Mouse (Mus musculus) kidney, adult 2 months (tissue): ENCODE results near the gene Gprc5a. TPM values are rescaled to one million over a fixed set of nuclear protein-coding genes. Genes with fewer than 3 reads are reported as not detected.
A peak's percentile ranks its signal among the peaks of the same experiment; 100 is the strongest.

ENCODE experiments used
- DNase-seq: peaks from one replicate; pipeline ENCODE4 v3.0.0; 2021
- H3K27ac ChIP-seq: fragments of 200-500 bp; 2 replicates; pipeline ENCODE4 v1.5.1; 2012; ENCODE audit warnings: low read depth, low read length, control low read depth, inconsistent platforms; ENCODE audit not compliant: insufficient read depth
- H3K27me3 ChIP-seq: fragments of 200-500 bp; replicated peaks from 2 replicates; pipeline ENCODE4 v1.6.1; 2012; ENCODE audit warnings: mild to moderate bottlenecking, moderate library complexity, low read length, inconsistent platforms; ENCODE audit not compliant: control insufficient read depth, insufficient read depth
- H3K36me3 ChIP-seq: fragments of 200-500 bp; 2 replicates; pipeline ENCODE4 v1.6.1; 2012; ENCODE audit warnings: mild to moderate bottlenecking, moderate library complexity, low read length, inconsistent platforms; ENCODE audit not compliant: control insufficient read depth, insufficient read depth
- H3K4me1 ChIP-seq: fragments of 200-500 bp; 2 replicates; pipeline ENCODE4 v1.6.1; 2011; ENCODE audit warnings: low read length; ENCODE audit not compliant: control insufficient read depth, insufficient read depth
- H3K4me3 ChIP-seq: fragments of 200-500 bp; 2 replicates; pipeline ENCODE4 v1.5.1; 2011; ENCODE audit warnings: mild to moderate bottlenecking, low read depth, low read length, control low read depth; ENCODE audit not compliant: insufficient read depth
- CTCF ChIP-seq: fragments of 200-500 bp; conservative IDR thresholded peaks from 2 replicates; pipeline ENCODE4 v1.5.1; 2011; ENCODE audit warnings: low read depth, mild to moderate bottlenecking, control low read depth, low read length, moderate library complexity, mixed read lengths; ENCODE audit not compliant: insufficient read depth, insufficient read length
- POLR2A ChIP-seq: fragments of 200-500 bp; IDR thresholded peaks from one replicate; pipeline ENCODE4 v1.6.1; 2011; ENCODE audit warnings: low read depth, low read length, control low read depth
- WGBS: fragments of 180-500 bp; shearing (Covaris S2); methylation state at CpG from one replicate; pipeline ENCODE4 v1.1.7; 2018; 5-methylcytosine and 5-hydroxymethylcytosine counted together
- polyA plus RNA-seq: library from polyadenylated mRNA; depleted of rRNA; stranded (reverse); fragments of >200 nt; gene quantifications from 2 replicates; pipeline ENCODE4 v1.2.3, GENCODE M21; 2012

Gprc5a gene
- polyA plus RNA-seq, 1 experiment, result 4.3 TPM

GRCm38 (mm10) chr6:135069856-135070255 is 4.4 kb downstream of the Gprc5a start:
- 58% methylated on average over 6 of the region's 6 CpGs for WGBS
- Histone ChIP-seq H3K36me3 (no peaks in the 10 kb centered on the region), H3K4me1 (no peaks in the 10 kb centered on the region), H3K27me3 (no peaks in the 10 kb centered on the region), H3K27ac (no peak overlapping the region), H3K4me3 (no peak overlapping the region)
- DNase-seq, result no peak
- TF ChIP-seq POLR2A (no peak), CTCF (no peak)

DNA sequence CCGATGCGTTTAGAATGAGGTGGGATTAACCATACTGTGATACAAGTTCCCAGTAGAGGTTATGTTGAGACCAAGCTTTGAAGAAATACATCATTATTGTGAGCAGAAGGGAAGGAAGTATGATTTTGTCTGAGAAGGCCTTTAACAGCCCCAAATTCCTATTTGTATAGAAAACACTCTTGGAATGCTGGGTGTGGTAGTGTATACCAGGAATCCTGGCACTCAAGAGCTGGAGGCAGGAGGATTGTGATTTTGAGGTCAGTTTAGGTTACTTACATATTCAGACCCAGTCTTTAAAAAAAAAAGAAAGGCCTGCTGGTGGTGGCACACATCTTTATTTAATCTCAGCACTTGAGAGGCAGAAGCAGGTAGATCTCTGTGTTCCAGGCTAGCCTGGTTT is 4.9 kb downstream of the Gprc5a start:
- TF ChIP-seq CTCF (no peak), POLR2A (no peak)
- Histone ChIP-seq H3K36me3 (no peaks in the 10 kb centered on the region), H3K4me3 (no peak overlapping the region), H3K27me3 (no peaks in the 10 kb centered on the region), H3K4me1 (no peaks in the 10 kb centered on the region), H3K27ac (no peak overlapping the region)
- DNase-seq, result no peak
- 76% methylated on average over 2 of the region's 2 CpGs for WGBS

DNA sequence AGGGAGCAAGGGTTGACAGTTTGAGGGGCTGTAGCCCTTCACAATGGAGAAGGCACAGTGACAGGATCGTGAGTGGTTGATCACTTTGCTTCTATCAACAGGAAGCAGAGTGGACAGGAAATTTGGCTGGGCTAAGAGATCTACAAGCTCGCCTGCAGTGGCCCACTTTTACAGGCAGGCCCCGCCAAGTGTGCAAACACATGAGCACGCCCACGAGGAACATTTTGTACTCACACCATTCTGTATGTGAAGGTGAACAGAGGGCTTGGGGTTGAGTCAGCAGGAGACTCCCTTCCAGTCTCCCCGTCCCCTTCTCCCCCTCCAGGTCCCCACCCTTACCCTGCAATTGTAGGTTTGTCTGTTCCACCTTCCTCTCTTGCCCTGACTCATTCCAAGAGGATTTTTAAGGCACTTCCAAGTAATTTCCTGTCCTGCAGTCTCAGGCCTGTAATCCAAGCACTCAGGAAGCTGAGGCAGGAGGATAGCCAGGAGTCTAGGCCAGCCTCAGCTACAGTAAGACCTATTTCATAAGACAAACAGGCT is 9.0 kb downstream of the Gprc5a start:
- 74% methylated on average over 6 of the region's 6 CpGs for WGBS
- H3K27ac ChIP-seq, result no peak overlapping the region
- DNase-seq, result no peak
- H3K4me3 ChIP-seq, result no peak overlapping the region
- H3K27me3 ChIP-seq, result no peaks in the 10 kb centered on the region
- no peaks in the 10 kb centered on the region for H3K4me1 ChIP-seq
- no peaks in the 10 kb centered on the region for H3K36me3 ChIP-seq
- no peak for TF ChIP-seq CTCF
- TF ChIP-seq POLR2A, result no peak

DNA sequence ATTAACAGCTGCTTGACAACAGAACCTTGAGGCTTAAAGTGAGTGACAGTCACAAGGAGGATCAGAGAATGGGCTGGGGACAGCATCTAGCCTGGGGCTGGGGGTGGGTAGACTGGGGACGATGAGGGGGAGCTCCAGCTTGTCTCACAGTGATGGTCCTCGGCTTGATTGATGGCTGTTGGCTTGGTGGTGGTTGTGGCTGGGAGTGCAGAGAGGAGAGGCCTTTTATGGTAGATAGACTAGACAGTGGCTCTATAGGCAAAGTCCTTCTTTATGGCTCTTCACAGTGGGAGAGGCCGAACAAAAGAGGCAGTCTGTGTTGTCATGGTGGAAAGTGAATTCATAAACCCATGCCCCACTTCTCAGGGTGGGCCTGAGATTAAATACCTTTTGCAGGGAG is 10.8 kb downstream of the Gprc5a start:
- TF ChIP-seq CTCF (no peak), POLR2A (no peak)
- Histone ChIP-seq H3K36me3 (no peaks in the 10 kb centered on the region), H3K27ac (no peak overlapping the region), H3K27me3 (no peaks in the 10 kb centered on the region), H3K4me1 (no peaks in the 10 kb centered on the region), H3K4me3 (no peak overlapping the region)
- WGBS, result 67% methylated on average over 3 of the region's 3 CpGs
- DNase-seq, result no peak

DNA sequence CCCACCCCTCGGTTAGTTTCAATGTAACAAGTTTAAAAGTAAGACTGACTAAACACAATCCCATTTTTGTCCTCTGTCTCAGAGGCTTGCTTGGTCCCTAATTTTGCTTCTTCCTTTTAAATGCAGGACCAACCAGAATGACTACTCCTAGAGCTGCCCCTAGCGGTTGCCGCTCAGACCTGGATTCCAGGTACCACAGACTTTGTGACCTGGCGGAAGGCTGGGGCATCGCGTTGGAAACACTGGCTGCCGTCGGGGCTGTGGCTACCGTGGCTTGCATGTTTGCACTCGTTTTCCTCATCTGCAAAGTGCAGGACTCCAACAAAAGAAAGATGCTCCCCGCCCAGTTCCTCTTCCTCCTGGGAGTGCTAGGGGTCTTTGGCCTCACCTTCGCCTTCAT is 13.0 kb downstream of the Gprc5a start:
- H3K27me3 ChIP-seq, result no peaks in the 10 kb centered on the region
- no peaks in the 10 kb centered on the region for H3K36me3 ChIP-seq
- H3K4me3 ChIP-seq, result no peak overlapping the region
- no peak for TF ChIP-seq POLR2A
- TF ChIP-seq CTCF, result no peak
- DNase-seq, result no peak
- H3K4me1 ChIP-seq, result no peaks in the 10 kb centered on the region
- WGBS, result 70% methylated on average over 12 of the region's 12 CpGs
- no peak overlapping the region for H3K27ac ChIP-seq

- H3K4me1 ChIP-seq, result no peaks in the 10 kb centered on the region
- H3K4me3 ChIP-seq, result no peak overlapping the region
- DNase-seq, result no peak
- H3K27ac ChIP-seq, result no peak overlapping the region
- TF ChIP-seq CTCF (no peak), POLR2A (no peak)
- H3K27me3 ChIP-seq, result no peaks in the 10 kb centered on the region
- WGBS, result 79% methylated on average over 10 of the region's 10 CpGs
- H3K36me3 ChIP-seq, result no peaks in the 10 kb centered on the region
Observed at GRCm38 (mm10) chr6:135083991-135084502, 18.6 kb downstream of the Gprc5a start.

- Histone ChIP-seq H3K4me1 (no peaks in the 10 kb centered on the region), H3K27ac (no peak overlapping the region), H3K36me3 (no peaks in the 10 kb centered on the region), H3K4me3 (no peak overlapping the region), H3K27me3 (no peaks in the 10 kb centered on the region)
- DNase-seq, result no peak
- 100% methylated on average over 1 of the region's 1 CpGs for WGBS
- TF ChIP-seq CTCF (no peak), POLR2A (no peak)
Observed at GRCm38 (mm10) chr6:135085703-135086102, 20.3 kb downstream of the Gprc5a start.

- Histone ChIP-seq H3K4me1 (no peaks in the 10 kb centered on the region), H3K27ac (no peak overlapping the region), H3K36me3 (no peaks in the 10 kb centered on the region), H3K27me3 (no peaks in the 10 kb centered on the region), H3K4me3 (no peak overlapping the region)
- DNase-seq, result peak; percentile 71
- no peak for TF ChIP-seq POLR2A
- peak; percentile 89 for TF ChIP-seq CTCF
- 25% methylated on average over 19 of the region's 19 CpGs for WGBS
Observed at GRCm38 (mm10) chr6:135087721-135088451, 22.4 kb downstream of the Gprc5a start.
